Comparison of ENCODE assay signal across 9 mouse cellular contexts in the genomic region with DNA sequence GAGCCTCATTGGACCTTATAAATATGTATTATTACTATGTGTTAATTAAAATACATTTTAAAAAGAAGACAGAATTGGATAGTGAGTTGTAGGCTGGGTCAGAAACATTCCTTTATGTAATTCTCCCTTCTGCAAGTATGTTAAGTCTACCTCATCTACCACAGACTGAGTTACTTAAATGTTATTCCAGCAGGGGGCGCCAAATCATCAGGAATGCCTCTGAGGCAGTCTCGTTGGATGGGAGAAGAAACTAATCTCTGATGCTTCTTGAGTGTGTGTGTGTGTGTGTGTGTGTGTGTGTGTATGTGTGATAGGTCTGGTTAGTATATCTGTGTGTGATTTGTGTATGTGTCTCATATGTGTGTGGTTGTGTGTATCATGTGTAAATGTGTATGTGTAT. TPM values are rescaled to one million over a fixed set of nuclear protein-coding genes. Genes with fewer than 3 reads are reported as not detected.
DNase-seq lines count a peak whose midpoint lies in the region; ATAC-seq and TF ChIP-seq lines count a peak whose summit lies in the region.
"Had no signal": no experiment of that assay in that cellular context is flagged by ENCODE, and none has a peak within 500 bp of the region (broad histone marks: within the 10 kb centered on the region; RNA-seq: fewer than 3 reads in every experiment).

No protein-coding gene starts in this region.

- H3K27me3 ChIP-seq in limb, embryonic 12.5 days: peaks cover 17% of the 10 kb centered on the region; the same call in 1 of the 2 replicates
- no peaks in the 10 kb centered on the region for H3K27me3 ChIP-seq in stomach, embryonic 16.5 days (ENCODE audit: control insufficient read depth, insufficient read depth, low read length)

- H3K4me2 ChIP-seq in limb, embryonic 12.5 days: no peak overlapping the region
- no peak overlapping the region for H3K4me2 ChIP-seq in stomach, embryonic 16.5 days (ENCODE audit: low read depth, low read length)
- H3K4me2 ChIP-seq: embryonic facial prominence, embryonic 13.5 days had no signal

- peak; percentile 41 for DNase-seq in 3134 (ENCODE audit: extremely low read depth, insufficient read length, low spot score)
- DNase-seq in WW6 (ENCODE audit: low read depth, low spot score): peak; percentile 56
- DNase-seq in cerebellum, postnatal 36 days: peak; percentile 83 to 95
- DNase-seq in gastrocnemius, adult 2 months: peak; percentile 75
- peak; percentile 89 for DNase-seq in kidney, adult 9 months
- peak; percentile 69 to 83 for DNase-seq in natural killer cell, adult 2 months (ENCODE audit: low spot score in 2 of 2)

- ATAC-seq in limb, embryonic 12.5 days (ENCODE audit: insufficient number of reproducible peaks, insufficient read depth, low FRiP score, low TSS enrichment, low read depth): 0 out of 2 replicates have a peak, but pooled peaks have one; percentile 2
- ATAC-seq in stomach, embryonic 16.5 days (ENCODE audit: insufficient read depth, low FRiP score): peak; percentile 41; the same call in 1 of the 2 replicates

- peaks cover 10% of the 10 kb centered on the region; the same call in 1 of the 2 replicates for H3K4me1 ChIP-seq in limb, embryonic 12.5 days (replicated peaks)
- no peaks in the 10 kb centered on the region for H3K4me1 ChIP-seq in stomach, embryonic 16.5 days (ENCODE audit: control insufficient read depth, insufficient read depth, low read length)

- H3K36me3 ChIP-seq in limb, embryonic 12.5 days: no peaks in the 10 kb centered on the region
- no peaks in the 10 kb centered on the region for H3K36me3 ChIP-seq in stomach, embryonic 16.5 days (ENCODE audit: control insufficient read depth, insufficient read depth, low read length)
- H3K36me3 ChIP-seq: embryonic facial prominence, embryonic 13.5 days had no signal

- no peaks in the 10 kb centered on the region for H3K9me3 ChIP-seq in limb, embryonic 12.5 days
- H3K9me3 ChIP-seq in stomach, embryonic 16.5 days (replicated peaks; ENCODE audit: control insufficient read depth, low read length): no peaks in the 10 kb centered on the region
- H3K9me3 ChIP-seq: embryonic facial prominence, embryonic 13.5 days had no signal

- no peak overlapping the region for H3K27ac ChIP-seq in gastrocnemius, adult 2 months
- H3K27ac ChIP-seq in limb, embryonic 12.5 days: no peak overlapping the region
- H3K27ac ChIP-seq in stomach, embryonic 16.5 days (ENCODE audit: low read length): no peak overlapping the region
- H3K27ac ChIP-seq: embryonic facial prominence, embryonic 13.5 days had no signal

- intact Hi-C loops in gastrocnemius, adult 2 months (cut with DNase I): loop anchor here (1.0 to 5.0 kb wide), 3 partner anchors 114 to 507 kb away; no protein-coding TSS in a partner anchor

- WGBS in limb, embryonic 12.5 days: 5% methylated on average over 2 of the region's 2 CpGs
- WGBS in stomach, embryonic 16.5 days: 0% methylated on average over 2 of the region's 2 CpGs

- no peak overlapping the region for H3K9ac ChIP-seq in limb, embryonic 12.5 days (replicated peaks)
- H3K9ac ChIP-seq in stomach, embryonic 16.5 days (ENCODE audit: low read length): no peak overlapping the region

- TF ChIP-seq CTCF in gastrocnemius, adult 2 months (IDR thresholded peaks at IDR 0.05): peak; percentile 76

- no peak overlapping the region for H3K4me3 ChIP-seq in gastrocnemius, adult 2 months
- no peak overlapping the region for H3K4me3 ChIP-seq in limb, embryonic 12.5 days (replicated peaks)
- H3K4me3 ChIP-seq in stomach, embryonic 16.5 days (replicated peaks; ENCODE audit: low read length): no peak overlapping the region
- H3K4me3 ChIP-seq: embryonic facial prominence, embryonic 13.5 days had no signal

RNA-seq across cellular contexts. Expression of a gene that starts 3.4 kb away (rescaled TPM):
- total RNA-seq in gastrocnemius, adult 2 months (2021): 1 to 10 TPM in 1 of 2 experiments, under 1 TPM in 1; 0.46 to 1.2 TPM
- 4.0 and 4.4 TPM in 2 replicates for polyA plus RNA-seq in limb, embryonic 12.5 days (2016; fragmentation: Nextera tagmentation; extraction: Ambion mirVana)
- polyA plus RNA-seq in stomach, embryonic 16.5 days (2015; fragmentation: Nextera tagmentation; extraction: Ambion mirVana): 6.0 and 6.4 TPM in 2 replicates

RNA-seq across cellular contexts. Expression of a gene that starts 16.5 kb away (rescaled TPM):
- not detected for total RNA-seq in gastrocnemius, adult 2 months (2021)
- not detected in 2 replicates for polyA plus RNA-seq in limb, embryonic 12.5 days (2016; fragmentation: Nextera tagmentation; extraction: Ambion mirVana)
- polyA plus RNA-seq in stomach, embryonic 16.5 days (2015; fragmentation: Nextera tagmentation; extraction: Ambion mirVana): not detected in 2 replicates
- polyA plus RNA-seq: embryonic facial prominence, embryonic 13.5 days had no signal

RNA-seq across cellular contexts. Expression of a gene that starts 29.0 kb away (rescaled TPM):
- total RNA-seq in gastrocnemius, adult 2 months (2021): 10 to 100 TPM; 57.3 to 79.3 TPM
- 44.3 and 46.4 TPM in 2 replicates for polyA plus RNA-seq in limb, embryonic 12.5 days (2016; fragmentation: Nextera tagmentation; extraction: Ambion mirVana)
- polyA plus RNA-seq in stomach, embryonic 16.5 days (2015; fragmentation: Nextera tagmentation; extraction: Ambion mirVana): 40.4 and 44.0 TPM in 2 replicates

RNA-seq across cellular contexts. Expression of a gene that starts 49.0 kb away (rescaled TPM):
- under 1 TPM; 0.28 to 0.38 TPM for total RNA-seq in gastrocnemius, adult 2 months (2021)
- polyA plus RNA-seq in limb, embryonic 12.5 days (2016; fragmentation: Nextera tagmentation; extraction: Ambion mirVana): 1.5 TPM in 2 replicates
- 7.2 and 9.4 TPM in 2 replicates for polyA plus RNA-seq in stomach, embryonic 16.5 days (2015; fragmentation: Nextera tagmentation; extraction: Ambion mirVana)
